Mouse (Mus musculus) brain, embryonic 18.5 days (tissue): ENCODE results near the gene Frem1.
A peak's percentile ranks its signal among the peaks of the same experiment; 100 is the strongest.

ENCODE experiments used
- DNase-seq: peaks from one replicate; pipeline ENCODE4 v3.0.0-alpha.2; 2012; ENCODE audit warnings: low read depth, low spot score

Frem1 gene

GRCm38 (mm10) chr4:82930079-82930478 lies 122.1 kb downstream of the Frem1 start:
- DNase-seq: no peak

- DNase-seq: no peak
Observed at GRCm38 (mm10) chr4:82921962-82922361, 130.2 kb downstream of the Frem1 start.

GRCm38 (mm10) chr4:82918625-82919024 lies 133.5 kb downstream of the Frem1 start:
- no peak for DNase-seq

GRCm38 (mm10) chr4:82916678-82917050 lies 135.5 kb downstream of the Frem1 start:
- DNase-seq: no peak

- DNase-seq: peak; percentile 49
Observed at GRCm38 (mm10) chr4:82916003-82916677, 136.0 kb downstream of the Frem1 start.

- DNase-seq: no peak
Observed at GRCm38 (mm10) chr4:82915576-82915975, 136.6 kb downstream of the Frem1 start.

GRCm38 (mm10) chr4:82914601-82915143 lies 137.5 kb downstream of the Frem1 start:
- no peak for DNase-seq

- no peak for DNase-seq
Observed at GRCm38 (mm10) chr4:82895227-82895626, 156.9 kb downstream of the Frem1 start.

- no peak for DNase-seq
Observed at GRCm38 (mm10) chr4:82892247-82892646, 159.9 kb downstream of the Frem1 start.

GRCm38 (mm10) chr4:82891566-82891965 lies 160.6 kb downstream of the Frem1 start:
- DNase-seq: no peak

- DNase-seq: peak; percentile 65
Observed at GRCm38 (mm10) chr4:82891049-82891448, 161.1 kb downstream of the Frem1 start.

- DNase-seq: no peak
Observed at GRCm38 (mm10) chr4:82890585-82890984, 161.6 kb downstream of the Frem1 start.

GRCm38 (mm10) chr4:82886148-82886547 lies 166.0 kb downstream of the Frem1 start:
- DNase-seq: no peak

GRCm38 (mm10) chr4:82885535-82885913 lies 166.6 kb downstream of the Frem1 start:
- no peak for DNase-seq

GRCm38 (mm10) chr4:82884636-82885534 lies 167.3 kb downstream of the Frem1 start, which contains the start of gene Cer1:
Cer1 (minus strand) TSS chr4:82885148.
- DNase-seq: no peak

- DNase-seq: no peak
Observed at GRCm38 (mm10) chr4:82882500-82882899, 169.6 kb downstream of the Frem1 start.

- DNase-seq: no peak
Observed at GRCm38 (mm10) chr4:82881366-82881765, 170.8 kb downstream of the Frem1 start.

- no peak for DNase-seq
Observed at GRCm38 (mm10) chr4:82880243-82880642, 171.9 kb downstream of the Frem1 start.

GRCm38 (mm10) chr4:82879152-82879551 lies 173.0 kb downstream of the Frem1 start:
- DNase-seq: no peak

- DNase-seq: no peak
Observed at GRCm38 (mm10) chr4:82876656-82877055, 175.5 kb downstream of the Frem1 start.

- DNase-seq: no peak
Observed at GRCm38 (mm10) chr4:82875532-82875931, 176.6 kb downstream of the Frem1 start.

- DNase-seq: no peak
Observed at GRCm38 (mm10) chr4:82874791-82875190, 177.3 kb downstream of the Frem1 start.

- DNase-seq: no peak
Observed at GRCm38 (mm10) chr4:82872548-82872947, 179.6 kb downstream of the Frem1 start.
